Mouse (Mus musculus): ENCODE measurements around the gene Vax1. TPM values are rescaled to one million over a fixed set of nuclear protein-coding genes. Genes with fewer than 3 reads are reported as not detected.

Gene Vax1
- polyA plus RNA-seq, 1 experiment: 0.33 TPM

- H3K27ac ChIP-seq (ENCODE audit: control insufficient read depth, insufficient read depth, low read depth, low read length): no peak overlapping the region
- H3K4me3 ChIP-seq (ENCODE audit: control insufficient read depth, low read depth, low read length): no peak overlapping the region
- no peak for TF ChIP-seq CTCF (IDR thresholded peaks at IDR 0.05; ENCODE audit: control insufficient read depth, insufficient read depth, insufficient replicate concordance, low read depth, low read length)
- TF ChIP-seq POLR2A (IDR thresholded peaks at IDR 0.05; ENCODE audit: control insufficient read depth, low read depth, low read length): no peak
- H3K36me3 ChIP-seq (ENCODE audit: control insufficient read depth, insufficient read depth, low read length): no peaks in the 10 kb centered on the region
- H3K27me3 ChIP-seq (ENCODE audit: control insufficient read depth, insufficient read depth, low read length): no peaks in the 10 kb centered on the region
- no peaks in the 10 kb centered on the region for H3K4me1 ChIP-seq (ENCODE audit: control insufficient read depth, insufficient read depth, low read length)
These were observed 13.2 kb downstream of the Vax1 start for GRCm38 (mm10) chr19:59156702-59157101.

- Histone ChIP-seq H3K4me1 (ENCODE audit: control insufficient read depth, insufficient read depth, low read length) (no peaks in the 10 kb centered on the region), H3K27ac (ENCODE audit: control insufficient read depth, insufficient read depth, low read depth, low read length) (no peak overlapping the region), H3K4me3 (ENCODE audit: control insufficient read depth, low read depth, low read length) (no peak overlapping the region), H3K36me3 (ENCODE audit: control insufficient read depth, insufficient read depth, low read length) (no peaks in the 10 kb centered on the region), H3K27me3 (ENCODE audit: control insufficient read depth, insufficient read depth, low read length) (no peaks in the 10 kb centered on the region)
- TF ChIP-seq POLR2A (IDR thresholded peaks at IDR 0.05; ENCODE audit: control insufficient read depth, low read depth, low read length) (no peak), CTCF (IDR thresholded peaks at IDR 0.05; ENCODE audit: control insufficient read depth, insufficient read depth, insufficient replicate concordance, low read depth, low read length) (no peak)
These were observed 15.7 kb downstream of the Vax1 start for GRCm38 (mm10) chr19:59154171-59154570.

GRCm38 (mm10) chr19:59145492-59146140 lies 24.2 kb downstream of the Vax1 start:
- no peak overlapping the region for H3K27ac ChIP-seq (ENCODE audit: control insufficient read depth, insufficient read depth, low read depth, low read length)
- H3K36me3 ChIP-seq (ENCODE audit: control insufficient read depth, insufficient read depth, low read length): no peaks in the 10 kb centered on the region
- H3K27me3 ChIP-seq (ENCODE audit: control insufficient read depth, insufficient read depth, low read length): no peaks in the 10 kb centered on the region
- TF ChIP-seq CTCF (IDR thresholded peaks at IDR 0.05; ENCODE audit: control insufficient read depth, insufficient read depth, insufficient replicate concordance, low read depth, low read length) (no peak), POLR2A (IDR thresholded peaks at IDR 0.05; ENCODE audit: control insufficient read depth, low read depth, low read length) (no peak)
- H3K4me3 ChIP-seq (ENCODE audit: control insufficient read depth, low read depth, low read length): no peak overlapping the region
- no peaks in the 10 kb centered on the region for H3K4me1 ChIP-seq (ENCODE audit: control insufficient read depth, insufficient read depth, low read length)

GRCm38 (mm10) chr19:59145064-59145463 lies 24.8 kb downstream of the Vax1 start:
- Histone ChIP-seq H3K4me1 (ENCODE audit: control insufficient read depth, insufficient read depth, low read length) (no peaks in the 10 kb centered on the region), H3K36me3 (ENCODE audit: control insufficient read depth, insufficient read depth, low read length) (no peaks in the 10 kb centered on the region), H3K4me3 (ENCODE audit: control insufficient read depth, low read depth, low read length) (no peak overlapping the region), H3K27me3 (ENCODE audit: control insufficient read depth, insufficient read depth, low read length) (no peaks in the 10 kb centered on the region), H3K27ac (ENCODE audit: control insufficient read depth, insufficient read depth, low read depth, low read length) (no peak overlapping the region)
- no peak for TF ChIP-seq POLR2A (IDR thresholded peaks at IDR 0.05; ENCODE audit: control insufficient read depth, low read depth, low read length)
- TF ChIP-seq CTCF (IDR thresholded peaks at IDR 0.05; ENCODE audit: control insufficient read depth, insufficient read depth, insufficient replicate concordance, low read depth, low read length): no peak

- Histone ChIP-seq H3K4me1 (ENCODE audit: control insufficient read depth, insufficient read depth, low read length) (no peaks in the 10 kb centered on the region), H3K27ac (ENCODE audit: control insufficient read depth, insufficient read depth, low read depth, low read length) (no peak overlapping the region)
- TF ChIP-seq POLR2A (IDR thresholded peaks at IDR 0.05; ENCODE audit: control insufficient read depth, low read depth, low read length): no peak
- no peak for TF ChIP-seq CTCF (IDR thresholded peaks at IDR 0.05; ENCODE audit: control insufficient read depth, insufficient read depth, insufficient replicate concordance, low read depth, low read length)
These were observed 27.6 kb downstream of the Vax1 start for GRCm38 (mm10) chr19:59142206-59142605.

GRCm38 (mm10) chr19:59135387-59135786 lies 34.5 kb downstream of the Vax1 start:
- Histone ChIP-seq H3K4me1 (ENCODE audit: control insufficient read depth, insufficient read depth, low read length) (no peaks in the 10 kb centered on the region), H3K27ac (ENCODE audit: control insufficient read depth, insufficient read depth, low read depth, low read length) (no peak overlapping the region), H3K27me3 (ENCODE audit: control insufficient read depth, insufficient read depth, low read length) (no peaks in the 10 kb centered on the region)

More at GRCm38 (mm10) chr19:59142206-59142605, 27.6 kb downstream of the Vax1 start:
- Histone ChIP-seq H3K27me3 (ENCODE audit: control insufficient read depth, insufficient read depth, low read length) (no peaks in the 10 kb centered on the region), H3K4me3 (ENCODE audit: control insufficient read depth, low read depth, low read length) (no peak overlapping the region), H3K36me3 (ENCODE audit: control insufficient read depth, insufficient read depth, low read length) (no peaks in the 10 kb centered on the region)

GRCm38 (mm10) chr19:59134916-59135315 lies 34.9 kb downstream of the Vax1 start:
- H3K4me1 ChIP-seq (ENCODE audit: control insufficient read depth, insufficient read depth, low read length): no peaks in the 10 kb centered on the region
- no peak for TF ChIP-seq POLR2A (IDR thresholded peaks at IDR 0.05; ENCODE audit: control insufficient read depth, low read depth, low read length)
- no peaks in the 10 kb centered on the region for H3K27me3 ChIP-seq (ENCODE audit: control insufficient read depth, insufficient read depth, low read length)
- no peak overlapping the region for H3K27ac ChIP-seq (ENCODE audit: control insufficient read depth, insufficient read depth, low read depth, low read length)
- no peak overlapping the region for H3K4me3 ChIP-seq (ENCODE audit: control insufficient read depth, low read depth, low read length)
- no peaks in the 10 kb centered on the region for H3K36me3 ChIP-seq (ENCODE audit: control insufficient read depth, insufficient read depth, low read length)

More at GRCm38 (mm10) chr19:59135387-59135786, 34.5 kb downstream of the Vax1 start:
- Histone ChIP-seq H3K4me3 (ENCODE audit: control insufficient read depth, low read depth, low read length) (no peak overlapping the region), H3K36me3 (ENCODE audit: control insufficient read depth, insufficient read depth, low read length) (no peaks in the 10 kb centered on the region)
- TF ChIP-seq POLR2A (IDR thresholded peaks at IDR 0.05; ENCODE audit: control insufficient read depth, low read depth, low read length) (no peak), CTCF (IDR thresholded peaks at IDR 0.05; ENCODE audit: control insufficient read depth, insufficient read depth, insufficient replicate concordance, low read depth, low read length) (no peak)
